Mouse (Mus musculus): ENCODE results near the gene Gm45799.

GRCm38 (mm10) chr7:105611767-105612166, 28.6 kb upstream of the Gm45799 start:
- TF ChIP-seq CTCF (IDR thresholded peaks at IDR 0.05; ENCODE audit: low read depth) = no peak
- no peak for TF ChIP-seq EP300 (IDR thresholded peaks at IDR 0.05; ENCODE audit: low read depth)
